Mouse (Mus musculus): ENCODE measurements around the gene Sympk. TPM values are rescaled to one million over a fixed set of nuclear protein-coding genes. Genes with fewer than 3 reads are reported as not detected.

Sympk gene
- total RNA-seq, 1 experiment from 2014 or later = 120 TPM

DNA sequence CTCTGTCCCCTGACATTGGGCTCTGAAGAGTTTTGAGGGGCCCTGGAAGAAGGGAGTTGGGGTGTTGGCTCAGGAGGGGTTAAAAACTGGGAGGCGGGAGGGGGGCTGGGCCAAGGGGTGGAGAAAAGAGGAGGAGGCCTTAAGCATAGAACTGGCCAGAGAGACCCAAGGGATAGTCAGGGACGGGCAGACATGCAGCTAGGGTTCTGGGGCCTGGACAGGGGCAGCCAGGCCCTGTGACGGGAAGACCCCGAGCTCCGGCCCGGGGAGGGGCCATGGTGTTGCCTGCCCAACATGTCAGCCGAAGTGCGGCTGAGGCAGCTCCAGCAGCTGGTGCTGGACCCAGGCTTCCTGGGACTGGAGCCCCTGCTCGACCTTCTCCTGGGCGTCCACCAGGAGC lies 59.5 kb downstream of the Sympk start, which contains the start of gene Dmpk:
Gene Dmpk, plus strand, starts transcription at position 149 of the 400 bp plus-strand sequence.
- DNase-seq = peak; percentile 67

DNA sequence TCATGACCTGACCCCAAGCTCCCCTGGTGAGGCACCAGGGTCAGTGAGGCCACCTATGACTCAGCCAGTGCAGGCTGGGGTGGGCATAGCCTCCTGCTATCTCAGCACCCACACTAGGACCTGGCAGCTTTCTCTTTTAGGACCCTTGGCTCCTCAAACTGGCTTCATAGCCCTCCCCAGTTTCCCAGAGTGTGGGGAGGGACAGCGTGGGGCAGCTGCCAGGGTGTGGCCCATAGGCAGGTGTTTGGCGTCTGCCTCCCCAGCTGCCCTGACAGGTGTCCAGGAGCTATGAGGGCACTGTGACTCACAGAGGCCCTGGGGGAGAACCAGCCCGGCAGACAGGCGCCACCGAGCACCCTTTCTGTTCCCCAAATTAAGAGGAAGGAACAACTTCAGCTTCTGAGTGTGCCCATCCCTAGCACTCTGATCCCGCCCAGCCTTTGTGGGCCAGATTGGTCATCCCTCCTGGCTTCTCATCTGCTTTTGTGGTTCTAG lies 60.1 kb downstream of the Sympk start:
- DNase-seq = peak; percentile 31

- peak; percentile 20 for DNase-seq
Observed at GRCm38 (mm10) chr7:19084921-19085473, 60.8 kb downstream of the Sympk start.

- DNase-seq = no peak
Observed at GRCm38 (mm10) chr7:19085495-19085894, 61.3 kb downstream of the Sympk start.

- peak; percentile 81 for DNase-seq
Observed at GRCm38 (mm10) chr7:19086042-19086441, 61.9 kb downstream of the Sympk start.

DNA sequence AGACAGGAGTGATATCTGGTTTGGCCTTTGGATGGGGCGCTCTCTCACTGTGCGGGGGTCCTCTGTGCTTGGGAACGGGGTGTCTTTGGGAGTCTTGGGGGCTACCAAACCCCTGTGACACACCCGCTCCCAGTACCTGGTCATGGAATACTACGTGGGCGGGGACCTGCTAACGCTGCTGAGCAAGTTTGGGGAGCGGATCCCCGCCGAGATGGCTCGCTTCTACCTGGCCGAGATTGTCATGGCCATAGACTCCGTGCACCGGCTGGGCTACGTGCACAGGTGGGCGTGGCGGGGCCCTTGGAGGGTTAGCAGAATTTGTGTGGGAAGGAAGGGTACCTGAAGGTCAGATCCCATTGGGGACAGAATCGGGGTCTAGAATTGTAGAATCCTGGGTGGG lies 62.6 kb downstream of the Sympk start:
- no peak for DNase-seq

DNA sequence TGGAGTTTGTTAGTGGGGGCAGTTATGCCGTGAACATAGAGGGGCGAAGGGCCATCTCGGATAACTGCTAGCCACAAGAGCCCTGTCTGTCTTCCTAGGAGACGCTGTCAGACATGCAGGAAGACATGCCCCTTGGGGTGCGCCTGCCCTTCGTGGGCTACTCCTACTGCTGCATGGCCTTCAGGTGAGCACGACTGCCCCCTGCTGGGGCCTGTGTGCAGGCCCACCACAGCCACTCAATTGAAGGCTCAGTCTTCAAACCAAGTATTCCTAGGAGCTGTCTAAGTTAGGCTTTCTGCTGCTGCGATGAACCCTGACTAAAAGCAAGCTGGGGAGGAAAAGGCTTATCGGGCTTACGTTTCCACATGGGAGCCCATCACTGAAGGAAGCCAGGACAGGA lies 64.6 kb downstream of the Sympk start:
- peak; percentile 70 for DNase-seq

GRCm38 (mm10) chr7:19091913-19092312 lies 67.7 kb downstream of the Sympk start:
- no peak for DNase-seq

DNA sequence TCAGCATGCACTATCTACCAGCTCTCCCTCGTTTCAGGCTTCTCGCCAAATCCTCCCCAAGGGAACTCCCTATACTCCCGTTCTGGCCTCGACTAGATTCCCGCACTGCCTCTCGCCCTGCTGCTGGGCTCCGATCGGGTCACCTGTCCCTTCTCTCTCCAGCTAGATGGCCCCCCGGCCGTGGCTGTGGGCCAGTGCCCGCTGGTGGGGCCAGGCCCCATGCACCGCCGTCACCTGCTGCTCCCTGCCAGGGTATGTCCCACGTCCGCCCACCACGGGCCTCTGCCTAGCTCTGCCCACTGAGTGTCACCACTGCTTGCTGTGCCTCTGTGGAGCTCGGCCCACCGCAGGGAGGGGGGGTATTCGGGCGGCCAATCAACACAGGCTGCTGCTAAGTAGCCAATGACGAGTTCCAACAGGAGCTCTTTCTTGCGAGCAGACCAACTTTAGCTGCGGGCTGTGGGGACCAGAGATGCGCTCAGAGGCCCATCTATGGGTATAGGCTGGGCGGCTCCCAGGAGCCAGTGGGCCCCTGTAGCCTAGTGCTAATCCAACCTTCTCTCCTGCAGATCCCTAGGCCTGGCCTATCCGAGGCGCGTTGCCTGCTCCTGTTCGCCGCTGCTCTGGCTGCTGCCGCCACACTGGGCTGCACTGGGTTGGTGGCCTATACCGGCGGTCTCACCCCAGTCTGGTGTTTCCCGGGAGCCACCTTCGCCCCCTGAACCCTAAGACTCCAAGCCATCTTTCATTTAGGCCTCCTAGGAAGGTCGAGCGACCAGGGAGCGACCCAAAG lies 68.4 kb downstream of the Sympk start:
- DNase-seq = peak; percentile 66

DNA sequence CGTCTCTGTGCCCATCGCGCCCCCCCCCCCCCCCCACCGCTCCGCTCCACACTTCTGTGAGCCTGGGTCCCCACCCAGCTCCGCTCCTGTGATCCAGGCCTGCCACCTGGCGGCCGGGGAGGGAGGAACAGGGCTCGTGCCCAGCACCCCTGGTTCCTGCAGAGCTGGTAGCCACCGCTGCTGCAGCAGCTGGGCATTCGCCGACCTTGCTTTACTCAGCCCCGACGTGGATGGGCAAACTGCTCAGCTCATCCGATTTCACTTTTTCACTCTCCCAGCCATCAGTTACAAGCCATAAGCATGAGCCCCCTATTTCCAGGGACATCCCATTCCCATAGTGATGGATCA lies 69.0 kb downstream of the Sympk start:
- peak; percentile 89 for DNase-seq

GRCm38 (mm10) chr7:19093537-19094385 lies 69.6 kb downstream of the Sympk start:
- DNase-seq = peak; percentile 98

- peak; percentile 66 for DNase-seq
Observed at GRCm38 (mm10) chr7:19094471-19094825, 70.3 kb downstream of the Sympk start, which contains the start of gene Six5. Six5 (plus strand) TSS chr7:19094594.

- DNase-seq = peak; percentile 67
Observed at GRCm38 (mm10) chr7:19094826-19095750, 70.9 kb downstream of the Sympk start.

GRCm38 (mm10) chr7:19095751-19096110 lies 71.6 kb downstream of the Sympk start:
- DNase-seq = peak; percentile 78

DNA sequence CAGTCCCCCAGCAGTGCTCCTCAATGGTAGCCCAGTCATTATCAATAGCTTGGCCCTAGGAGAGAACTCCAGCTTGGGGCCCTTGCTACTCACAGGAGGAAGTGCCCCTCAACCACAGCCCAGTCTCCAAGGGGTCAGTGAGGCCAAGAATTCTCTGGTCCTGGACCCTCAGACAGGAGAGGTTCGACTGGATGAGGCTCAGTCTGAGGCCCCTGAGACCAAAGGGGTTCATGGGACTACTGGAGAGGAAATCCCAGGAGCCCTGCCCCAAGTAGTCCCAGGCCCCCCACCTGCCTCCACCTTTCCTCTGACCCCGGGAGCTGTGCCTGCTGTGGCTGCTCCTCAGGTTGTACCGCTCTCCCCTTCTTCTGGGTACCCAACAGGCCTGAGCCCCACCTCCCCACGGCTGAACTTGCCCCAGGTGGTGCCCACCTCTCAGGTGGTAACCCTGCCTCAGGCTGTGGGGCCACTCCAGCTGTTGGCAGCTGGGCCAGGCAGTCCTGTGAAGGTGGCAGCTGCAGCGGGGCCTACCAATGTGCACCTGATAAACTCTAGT lies 72.3 kb downstream of the Sympk start:
- no peak for DNase-seq

DNA sequence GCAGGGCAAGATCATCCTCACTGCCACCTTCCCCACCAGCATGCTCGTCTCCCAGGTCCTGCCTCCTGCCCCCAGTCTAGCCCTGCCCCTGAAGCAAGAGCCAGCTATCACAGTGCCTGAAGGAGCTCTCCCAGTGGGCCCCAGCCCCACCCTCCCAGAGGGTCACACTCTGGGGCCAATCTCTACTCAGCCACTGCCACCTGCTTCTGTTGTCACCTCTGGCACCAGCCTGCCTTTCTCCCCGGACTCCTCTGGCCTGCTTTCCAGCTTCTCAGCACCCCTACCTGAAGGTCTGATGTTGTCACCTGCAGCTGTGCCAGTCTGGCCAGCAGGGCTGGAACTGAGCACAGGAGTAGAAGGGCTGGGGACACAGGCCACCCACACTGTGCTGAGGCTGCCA lies 73.0 kb downstream of the Sympk start:
- DNase-seq = no peak

GRCm38 (mm10) chr7:19097863-19098262 lies 73.7 kb downstream of the Sympk start:
- no peak for DNase-seq

GRCm38 (mm10) chr7:19098811-19099210 lies 74.6 kb downstream of the Sympk start:
- no peak for DNase-seq

- DNase-seq = no peak
Observed at GRCm38 (mm10) chr7:19100290-19100689, 76.1 kb downstream of the Sympk start.

DNA sequence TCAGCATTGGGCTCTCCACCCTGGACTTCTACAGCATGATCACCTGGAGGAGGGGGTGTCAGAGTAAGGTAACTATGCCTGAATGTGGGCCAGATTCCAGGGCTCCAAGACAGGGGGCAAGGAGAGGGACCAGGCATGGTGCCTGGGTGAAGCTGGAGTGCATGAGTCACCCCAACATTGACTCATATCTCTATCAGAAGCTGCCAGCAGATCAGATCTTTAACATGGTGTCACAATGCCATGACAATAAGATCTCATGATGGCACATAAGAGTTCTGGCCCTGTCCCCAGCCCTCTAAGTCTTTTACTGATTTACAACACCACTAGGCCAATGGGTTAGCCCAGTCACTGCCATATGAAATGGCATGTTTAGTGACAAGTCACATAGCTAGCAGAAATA lies 79.6 kb downstream of the Sympk start:
- DNase-seq = no peak

Data from adrenal gland, postnatal 25 days (tissue).